Mouse (Mus musculus): ENCODE data around the gene Pou1f1.

DNA sequence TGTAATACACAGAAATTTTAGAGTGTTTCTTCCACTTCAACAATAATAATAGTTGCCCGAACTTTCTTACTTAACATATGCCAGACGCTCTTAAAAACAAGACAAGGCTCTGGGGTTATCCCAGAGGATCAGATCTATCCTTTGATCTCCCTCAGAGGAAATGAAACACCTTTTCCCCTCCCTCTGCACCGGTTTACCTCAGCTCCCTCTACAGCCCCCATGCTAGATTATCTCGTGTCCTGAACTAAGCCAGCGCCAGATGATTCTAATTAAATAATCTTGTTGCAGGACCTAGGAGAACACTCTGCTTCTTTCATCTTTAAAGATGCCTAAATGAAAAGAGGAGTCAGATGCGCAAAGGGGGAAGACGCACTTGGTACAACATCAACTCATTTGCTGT lies 6.1 kb upstream of the Pou1f1 start:
- TF ChIP-seq POLR2A (IDR thresholded peaks at IDR 0.05; ENCODE audit: borderline replicate concordance, insufficient read depth, low read length): no peak
- TF ChIP-seq CTCF (IDR thresholded peaks at IDR 0.05; ENCODE audit: borderline replicate concordance, insufficient read depth, low read depth, low read length): no peak
